Mouse (Mus musculus) liver, postnatal 0 days (tissue): ENCODE measurements at regions not wholly inside any gene's neighbourhood (a gene's known extent, or its start where the extent isn't known, plus 50 kb on each side); places are given as distances from the start of the nearest gene placed in this dataset.

Experiments
- CTCF ChIP-seq: sonication (generic); IDR thresholded peaks from 2 replicates; pipeline ENCODE4 v1.5.1; 2016; ENCODE audit warnings: antibody characterized with exemption, low read depth
- EP300 ChIP-seq: IDR thresholded peaks from 2 replicates; pipeline ENCODE4 v1.6.1; 2016; ENCODE audit warnings: antibody characterized with exemption, low read depth, mild to moderate bottlenecking

DNA sequence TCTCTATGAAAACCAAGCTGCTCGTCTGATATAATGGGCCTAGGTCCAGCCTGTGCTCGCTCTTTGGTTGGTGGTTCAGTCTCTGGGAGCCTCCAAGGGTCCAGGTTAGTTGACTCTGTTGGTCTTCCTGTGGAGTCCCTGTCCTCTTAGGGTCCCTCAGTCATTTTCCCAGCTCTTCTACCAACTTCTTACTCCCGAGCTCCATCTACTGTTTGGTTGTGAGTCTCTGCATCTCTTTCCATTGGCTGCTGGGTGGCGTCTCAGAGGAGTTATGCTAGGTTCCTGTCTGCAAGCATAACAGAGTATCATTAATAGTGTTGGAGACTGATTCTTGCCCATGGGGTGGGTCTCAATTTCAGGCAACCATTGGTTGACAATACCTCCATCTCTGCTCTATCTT is 60.0 kb upstream of the Topaz1 start:
- TF ChIP-seq CTCF (peak; percentile 49), EP300 (no peak)
